Mouse (Mus musculus) thymus, postnatal 14 days (tissue): ENCODE measurements around the gene Gm16430.
"Not testable (repeated sequence)": the region's sequence is repeated elsewhere in the genome, so short reads cannot be mapped to it uniquely, and the experiment has no call there.

ENCODE experiments used
- DNase-seq: peaks from one replicate; pipeline ENCODE4 v3.0.0; 2021

The Gm16430 gene

DNA sequence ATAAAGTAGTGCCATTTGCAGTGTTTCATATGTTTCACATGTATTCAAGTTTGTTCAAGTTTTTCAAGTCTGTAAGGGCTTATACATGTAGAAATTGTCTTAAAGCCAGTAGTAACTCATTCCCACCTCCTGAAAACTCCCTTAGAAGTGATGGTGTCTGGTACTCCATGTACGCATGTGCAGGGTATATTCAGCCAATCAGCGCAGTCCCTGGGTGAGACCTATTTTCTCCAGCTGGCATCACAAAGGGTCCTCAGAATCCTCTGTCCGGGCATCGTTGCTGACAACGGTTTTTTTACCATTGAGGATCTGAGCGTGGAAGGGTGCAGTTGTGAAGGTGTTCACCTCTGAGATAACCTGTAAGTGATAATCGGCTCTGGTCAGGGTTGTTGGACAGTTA lies at the start of gene Gm16430:
TSS of gene Gm16430 (plus strand) at position 301 of the 400 bp plus-strand sequence.
- DNase-seq = not testable (repeated sequence)
